31 mouse cellular contexts compared by ENCODE assay signal in the genomic region with DNA sequence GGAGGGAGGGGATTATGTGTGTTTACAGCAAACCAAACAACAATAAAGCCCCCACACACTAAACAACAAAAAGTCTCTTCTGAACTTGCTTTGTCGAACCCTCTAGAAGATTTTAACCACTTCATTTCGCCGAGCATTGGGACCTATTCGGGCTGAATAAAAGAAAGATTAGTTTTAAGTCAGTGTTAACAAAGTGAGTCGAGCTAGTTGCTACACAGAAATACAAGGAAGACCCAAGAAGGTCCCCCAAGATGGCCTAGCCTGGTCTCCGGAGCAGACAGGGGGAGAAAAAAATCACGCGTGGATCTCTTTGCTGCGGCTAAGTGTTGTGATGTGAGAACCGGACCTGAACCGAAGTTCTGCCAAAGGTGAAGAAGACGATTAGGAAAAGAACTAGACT. TPM values are rescaled to one million over a fixed set of nuclear protein-coding genes. Genes with fewer than 3 reads are reported as not detected.
DNase-seq lines count a peak whose midpoint lies in the region; ATAC-seq and TF ChIP-seq lines count a peak whose summit lies in the region.
"Had no signal": no experiment of that assay in that cellular context is flagged by ENCODE, and none has a peak within 500 bp of the region (broad histone marks: within the 10 kb centered on the region; RNA-seq: fewer than 3 reads in every experiment).

No protein-coding gene starts in this region.

- no peak overlapping the region for H3K27ac ChIP-seq in hindbrain, embryonic 10.5 days
- H3K27ac ChIP-seq in hindbrain, postnatal 0 days = no peak overlapping the region
- H3K27ac ChIP-seq in midbrain, embryonic 11.5 days (ENCODE audit: low read depth, low read length) = no peak overlapping the region
- H3K27ac ChIP-seq in midbrain, embryonic 10.5 days (replicated peaks) = no peak overlapping the region
- H3K27ac ChIP-seq in hindbrain, embryonic 12.5 days = no peak overlapping the region
- no peak overlapping the region; the same call in 1 of the 2 replicates for H3K27ac ChIP-seq in hindbrain, embryonic 13.5 days
- H3K27ac ChIP-seq: embryonic facial prominence, embryonic 12.5 days; embryonic facial prominence, embryonic 15.5 days; forebrain, embryonic 12.5 days; forebrain, embryonic 15.5 days; heart, adult 2 months; heart, embryonic 10.5 days; heart, embryonic 13.5 days; intestine, embryonic 15.5 days had no signal

- DNase-seq in hindbrain, embryonic 10.5 days (ENCODE audit: low spot score) = no peak
- DNase-seq in hindbrain, postnatal 0 days (ENCODE audit: low spot score) = no peak
- peak; percentile 91 for DNase-seq in midbrain, embryonic 11.5 days (ENCODE audit: low spot score, missing footprints)
- DNase-seq in midbrain, embryonic 10.5 days (ENCODE audit: low spot score) = no peak
- no peak for DNase-seq in lung, postnatal 4 days
- DNase-seq: adrenal gland, adult 8-10 months; adrenal gland, postnatal 25 days; cerebellum, adult 11-12 months; cerebellum, adult 8-10 months; cerebellum, postnatal 10 days; cerebellum, postnatal 36 days; gastrocnemius, postnatal 10 days; gastrocnemius, postnatal 36 days; heart, adult 2 months; heart, postnatal 14 days; heart, postnatal 4 days; kidney, adult 18-20 months had no signal

- peak overlapping the region; percentile 66 for H3K4me3 ChIP-seq in hindbrain, embryonic 10.5 days
- no peak overlapping the region for H3K4me3 ChIP-seq in hindbrain, postnatal 0 days (ENCODE audit: low read length)
- H3K4me3 ChIP-seq in midbrain, embryonic 11.5 days (ENCODE audit: low read depth, low read length) = no peak overlapping the region
- H3K4me3 ChIP-seq in midbrain, embryonic 10.5 days = no peak overlapping the region
- H3K4me3 ChIP-seq in hindbrain, embryonic 12.5 days = peak overlapping the region; percentile 21; the same call in 1 of the 2 replicates
- 0 out of 2 replicates have a peak overlapping the region, but pooled peaks have one; percentile 19 for H3K4me3 ChIP-seq in hindbrain, embryonic 13.5 days
- H3K4me3 ChIP-seq: embryonic facial prominence, embryonic 12.5 days; embryonic facial prominence, embryonic 15.5 days; forebrain, embryonic 12.5 days; forebrain, embryonic 15.5 days; heart, adult 2 months; heart, embryonic 10.5 days; heart, embryonic 13.5 days; intestine, embryonic 15.5 days had no signal

- TF ChIP-seq CTCF in hindbrain, postnatal 0 days (IDR thresholded peaks at IDR 0.05; ENCODE audit: low read depth) = no peak

- H3K27me3 ChIP-seq in hindbrain, embryonic 10.5 days (ENCODE audit: insufficient read depth, poor library complexity, severe bottlenecking) = peaks cover 82% of the 10 kb centered on the region
- H3K27me3 ChIP-seq in hindbrain, postnatal 0 days (ENCODE audit: insufficient read depth, low read length) = peaks cover 66% of the 10 kb centered on the region
- peaks cover 61% of the 10 kb centered on the region for H3K27me3 ChIP-seq in midbrain, embryonic 11.5 days (ENCODE audit: control insufficient read depth, insufficient read depth, low read length)
- peaks cover 75% of the 10 kb centered on the region for H3K27me3 ChIP-seq in midbrain, embryonic 10.5 days (ENCODE audit: low read depth, poor library complexity, severe bottlenecking)
- H3K27me3 ChIP-seq in hindbrain, embryonic 12.5 days = peaks cover 72% of the 10 kb centered on the region
- H3K27me3 ChIP-seq in hindbrain, embryonic 13.5 days = peaks cover 79% of the 10 kb centered on the region

- H3K4me1 ChIP-seq in hindbrain, embryonic 10.5 days (replicated peaks) = peaks cover 32% of the 10 kb centered on the region
- H3K4me1 ChIP-seq in hindbrain, postnatal 0 days (ENCODE audit: insufficient read depth, low read length) = no peaks in the 10 kb centered on the region
- peaks cover 18% of the 10 kb centered on the region for H3K4me1 ChIP-seq in midbrain, embryonic 11.5 days (ENCODE audit: control insufficient read depth, insufficient read depth, low read length)
- peaks cover 49% of the 10 kb centered on the region for H3K4me1 ChIP-seq in midbrain, embryonic 10.5 days
- H3K4me1 ChIP-seq in hindbrain, embryonic 12.5 days = peaks cover 17% of the 10 kb centered on the region
- peaks cover 13% of the 10 kb centered on the region for H3K4me1 ChIP-seq in hindbrain, embryonic 13.5 days (replicated peaks)

- WGBS in hindbrain, embryonic 10.5 days = 4% methylated on average over 12 of the region's 12 CpGs
- 7% methylated on average over 12 of the region's 12 CpGs for WGBS in hindbrain, postnatal 0 days
- 1% methylated on average over 12 of the region's 12 CpGs for WGBS in midbrain, embryonic 11.5 days
- WGBS in midbrain, embryonic 10.5 days = 4% methylated on average over 12 of the region's 12 CpGs
- 3% methylated on average over 12 of the region's 12 CpGs for WGBS in hindbrain, embryonic 12.5 days
- WGBS in hindbrain, embryonic 13.5 days = 5% methylated on average over 12 of the region's 12 CpGs

- no peak overlapping the region for H3K4me2 ChIP-seq in hindbrain, postnatal 0 days (ENCODE audit: low read depth, low read length)
- H3K4me2 ChIP-seq in midbrain, embryonic 11.5 days = no peak overlapping the region
- peak overlapping the region; percentile 38; the same call in 1 of the 2 replicates for H3K4me2 ChIP-seq in hindbrain, embryonic 12.5 days (replicated peaks)
- peak overlapping the region; percentile 29 for H3K4me2 ChIP-seq in hindbrain, embryonic 13.5 days
- H3K4me2 ChIP-seq: embryonic facial prominence, embryonic 12.5 days; embryonic facial prominence, embryonic 15.5 days; forebrain, embryonic 12.5 days; forebrain, embryonic 15.5 days; heart, embryonic 13.5 days; intestine, embryonic 15.5 days had no signal

- H3K36me3 ChIP-seq in hindbrain, embryonic 10.5 days = 0 out of 2 replicates have a peak, but pooled peaks cover 1% of the 10 kb centered on the region
- no peaks in the 10 kb centered on the region for H3K36me3 ChIP-seq in hindbrain, postnatal 0 days (ENCODE audit: insufficient read depth, low read length)
- no peaks in the 10 kb centered on the region for H3K36me3 ChIP-seq in midbrain, embryonic 11.5 days (ENCODE audit: control insufficient read depth, insufficient read depth, low read length)
- H3K36me3 ChIP-seq in midbrain, embryonic 10.5 days = no peaks in the 10 kb centered on the region
- H3K36me3 ChIP-seq in hindbrain, embryonic 12.5 days = no peaks in the 10 kb centered on the region
- no peaks in the 10 kb centered on the region for H3K36me3 ChIP-seq in hindbrain, embryonic 13.5 days
- H3K36me3 ChIP-seq: embryonic facial prominence, embryonic 12.5 days; embryonic facial prominence, embryonic 15.5 days; forebrain, embryonic 12.5 days; forebrain, embryonic 15.5 days; heart, embryonic 10.5 days; heart, embryonic 13.5 days; intestine, embryonic 15.5 days had no signal

- H3K9me3 ChIP-seq in hindbrain, embryonic 10.5 days = 0 out of 2 replicates have a peak, but pooled peaks cover 2% of the 10 kb centered on the region
- no peaks in the 10 kb centered on the region for H3K9me3 ChIP-seq in hindbrain, postnatal 0 days (ENCODE audit: low read length)
- no peaks in the 10 kb centered on the region for H3K9me3 ChIP-seq in midbrain, embryonic 11.5 days (ENCODE audit: control insufficient read depth, low read length)
- no peaks in the 10 kb centered on the region for H3K9me3 ChIP-seq in midbrain, embryonic 10.5 days (replicated peaks)
- no peaks in the 10 kb centered on the region for H3K9me3 ChIP-seq in hindbrain, embryonic 12.5 days (replicated peaks)
- no peaks in the 10 kb centered on the region for H3K9me3 ChIP-seq in hindbrain, embryonic 13.5 days
- H3K9me3 ChIP-seq: embryonic facial prominence, embryonic 12.5 days; embryonic facial prominence, embryonic 15.5 days; forebrain, embryonic 12.5 days; forebrain, embryonic 15.5 days; heart, embryonic 10.5 days; heart, embryonic 13.5 days; intestine, embryonic 15.5 days had no signal

- no peak for ATAC-seq in hindbrain, postnatal 0 days
- no peak for ATAC-seq in midbrain, embryonic 11.5 days (ENCODE audit: low FRiP score)
- ATAC-seq in hindbrain, embryonic 12.5 days (ENCODE audit: low FRiP score) = no peak
- ATAC-seq in hindbrain, embryonic 13.5 days (ENCODE audit: low FRiP score) = no peak
- ATAC-seq: CD4-positive, CD25-positive, alpha-beta regulatory T cell, adult 4 months; forebrain, embryonic 15.5 days; intestine, embryonic 15.5 days had no signal

- no peak overlapping the region for H3K9ac ChIP-seq in hindbrain, postnatal 0 days (replicated peaks; ENCODE audit: low read length)
- H3K9ac ChIP-seq in midbrain, embryonic 11.5 days (ENCODE audit: low read length) = no peak overlapping the region
- no peak overlapping the region for H3K9ac ChIP-seq in hindbrain, embryonic 12.5 days
- no peak overlapping the region for H3K9ac ChIP-seq in hindbrain, embryonic 13.5 days
- H3K9ac ChIP-seq: embryonic facial prominence, embryonic 12.5 days; embryonic facial prominence, embryonic 15.5 days; forebrain, embryonic 12.5 days; forebrain, embryonic 15.5 days; heart, embryonic 13.5 days; intestine, embryonic 15.5 days had no signal

RNA-seq across cellular contexts. Expression of a gene that starts 3.7 kb away (rescaled TPM):
- 8.1 and 9.8 TPM in 2 replicates for polyA plus RNA-seq in hindbrain, embryonic 10.5 days (2016; fragmentation: Nextera tagmentation; extraction: Ambion mirVana)
- 2.4 and 2.6 TPM in 2 replicates for total RNA-seq in hindbrain, postnatal 0 days (2014; rRNA removed)
- polyA plus RNA-seq in hindbrain, postnatal 0 days (2015; fragmentation: Nextera tagmentation; extraction: Ambion mirVana) = 4.3 TPM in 2 replicates
- 9.3 and 10.5 TPM in 2 replicates for polyA plus RNA-seq in midbrain, embryonic 11.5 days (2014; fragmentation: Nextera tagmentation; extraction: Ambion mirVana)
- polyA plus RNA-seq in midbrain, embryonic 10.5 days (2016; fragmentation: Nextera tagmentation; extraction: Ambion mirVana) = 9.0 and 11.0 TPM in 2 replicates
- 18.4 and 18.9 TPM in 2 replicates for polyA plus RNA-seq in hindbrain, embryonic 12.5 days (2016; fragmentation: Nextera tagmentation; extraction: Ambion mirVana)
- 8.1 and 12.2 TPM in 2 replicates for polyA plus RNA-seq in hindbrain, embryonic 13.5 days (2015; fragmentation: Nextera tagmentation; extraction: Ambion mirVana)
- total RNA-seq: adrenal gland, postnatal 25 days; gastrocnemius, adult 18-20 months; gastrocnemius, postnatal 36 days; granulocyte monocyte progenitor cell, adult 5-6 weeks; heart, postnatal 4 days; MEL had no signal
- polyA plus RNA-seq: C2C12; CD4-positive, CD25-positive, alpha-beta regulatory T cell, adult 4 months; embryonic facial prominence, embryonic 15.5 days had no signal

Comparison
In these comparisons a context has a peak if more than half of its experiments do, and no peak if none do; other contexts are left out.
1. H3K4me3 ChIP-seq: peak in hindbrain, embryonic 10.5 days (single experiment), hindbrain, embryonic 12.5 days (single experiment) and hindbrain, embryonic 13.5 days (single experiment); none in hindbrain, postnatal 0 days (single experiment), midbrain, embryonic 11.5 days (single experiment) and midbrain, embryonic 10.5 days (single experiment).
2. H3K4me2 ChIP-seq: peak in hindbrain, embryonic 12.5 days (single experiment) and hindbrain, embryonic 13.5 days (single experiment); none in hindbrain, postnatal 0 days (single experiment) and midbrain, embryonic 11.5 days (single experiment).